8 mouse cellular contexts compared by ENCODE assay signal in genomic region chr11:20794196-20794912, GRCm38 (mm10). TPM values are rescaled to one million over a fixed set of nuclear protein-coding genes. Genes with fewer than 3 reads are reported as not detected.
DNase-seq lines count a peak whose midpoint lies in the region; ATAC-seq and TF ChIP-seq lines count a peak whose summit lies in the region.

No protein-coding gene starts in this region.

- ATAC-seq in G1E (ENCODE audit: extremely low read depth, insufficient number of reproducible peaks, low FRiP score, poor library complexity, severe bottlenecking), result no peak; the same call in 1 of the 2 replicates
- ATAC-seq in forebrain, postnatal 0 days, result peak; percentile 95
- ATAC-seq in lung, embryonic 15.5 days (ENCODE audit: borderline replicate concordance, extremely low read depth, low FRiP score, low TSS enrichment), result peak; percentile 91

- no peak overlapping the region for H3K9ac ChIP-seq in forebrain, postnatal 0 days
- H3K9ac ChIP-seq in lung, embryonic 15.5 days, result no peak overlapping the region

- no peak overlapping the region for H3K4me3 ChIP-seq in G1E (ENCODE audit: low read depth, low read length)
- H3K4me3 ChIP-seq in forebrain, postnatal 0 days (ENCODE audit: low read depth, low read length), result no peak overlapping the region
- no peak overlapping the region for H3K4me3 ChIP-seq in lung, embryonic 15.5 days

- DNase-seq in G1E (ENCODE audit: low spot score), result peak; percentile 22
- DNase-seq in cerebellum, adult 18-20 months, result peak; percentile 71 to 82
- peak; percentile 91 for DNase-seq in forebrain, postnatal 0 days
- peak; percentile 90 for DNase-seq in heart, postnatal 4 days
- peak; percentile 90 for DNase-seq in layer of hippocampus, adult 9-10 months (ENCODE audit: low spot score)
- peak; percentile 50 for DNase-seq in ovary, postnatal 10 days (ENCODE audit: low spot score)
- peak; percentile 75 for DNase-seq in thymus, postnatal 0 days (ENCODE audit: low spot score)

- no peak overlapping the region for H3K27ac ChIP-seq in forebrain, postnatal 0 days (ENCODE audit: low read depth, low read length)
- H3K27ac ChIP-seq in lung, embryonic 15.5 days, result no peak overlapping the region

- WGBS in forebrain, postnatal 0 days, result 35% methylated on average over 10 of the region's 10 CpGs
- 28% methylated on average over 10 of the region's 10 CpGs for WGBS in lung, embryonic 15.5 days

- TF ChIP-seq CTCF in G1E (IDR thresholded peaks at IDR 0.05; ENCODE audit: low read depth, low read length), result peak; percentile 64
- TF ChIP-seq CTCF in forebrain, postnatal 0 days (IDR thresholded peaks at IDR 0.05; ENCODE audit: low read depth), result peak; percentile 93

- no peak overlapping the region for H3K4me2 ChIP-seq in forebrain, postnatal 0 days (ENCODE audit: low read depth)
- peak overlapping the region; percentile 34; the same call in 1 of the 2 replicates for H3K4me2 ChIP-seq in lung, embryonic 15.5 days

- no peaks in the 10 kb centered on the region for H3K9me3 ChIP-seq in G1E (replicated peaks)
- H3K9me3 ChIP-seq in forebrain, postnatal 0 days (ENCODE audit: low read length), result no peaks in the 10 kb centered on the region
- no peaks in the 10 kb centered on the region for H3K9me3 ChIP-seq in lung, embryonic 15.5 days

- H3K4me1 ChIP-seq in G1E (ENCODE audit: insufficient read depth, low read depth, low read length), result no peaks in the 10 kb centered on the region
- no peaks in the 10 kb centered on the region for H3K4me1 ChIP-seq in forebrain, postnatal 0 days (ENCODE audit: insufficient read depth)
- H3K4me1 ChIP-seq in lung, embryonic 15.5 days, result peaks cover 7% of the 10 kb centered on the region

- H3K36me3 ChIP-seq in G1E (replicated peaks), result no peaks in the 10 kb centered on the region
- H3K36me3 ChIP-seq in forebrain, postnatal 0 days (ENCODE audit: insufficient read depth), result no peaks in the 10 kb centered on the region
- no peaks in the 10 kb centered on the region for H3K36me3 ChIP-seq in lung, embryonic 15.5 days

- H3K27me3 ChIP-seq in G1E (ENCODE audit: insufficient read depth, low read length), result peaks cover 13% of the 10 kb centered on the region
- no peaks in the 10 kb centered on the region for H3K27me3 ChIP-seq in forebrain, postnatal 0 days (ENCODE audit: insufficient read depth, low read length)
- H3K27me3 ChIP-seq in lung, embryonic 15.5 days, result no peaks in the 10 kb centered on the region

RNA-seq across cellular contexts. Expression of gene Lgalsl, which starts 36.5 kb away (rescaled TPM):
- total RNA-seq in G1E (2014; fragmentation: Nextera tagmentation) (not detected in 2 replicates), G1E (2017) (0.11 TPM in 1 of 2 replicates, not detected in the other)
- not detected in 2 replicates for polyA plus RNA-seq in G1E (2012)
- total RNA-seq in forebrain, postnatal 0 days (2014; rRNA removed), result 104 and 119 TPM in 2 replicates
- polyA plus RNA-seq in forebrain, postnatal 0 days (2015; fragmentation: Nextera tagmentation; extraction: Ambion mirVana), result 71.9 and 78.3 TPM in 2 replicates
- 10 to 100 TPM; 40.4 to 43.0 TPM for total RNA-seq in heart, postnatal 4 days (2021)
- 52.3 and 54.4 TPM in 2 replicates for polyA plus RNA-seq in lung, embryonic 15.5 days (2015; fragmentation: Nextera tagmentation; extraction: Ambion mirVana)
- 11.5 and 11.8 TPM in 2 replicates for polyA plus RNA-seq in thymus, postnatal 0 days (2015; fragmentation: Nextera tagmentation; extraction: Ambion mirVana)

RNA-seq across cellular contexts. Expression of gene Aftph, which starts 53.0 kb away (rescaled TPM):
- total RNA-seq in G1E (2014; fragmentation: Nextera tagmentation), result 86.3 and 103 TPM in 2 replicates
- total RNA-seq in G1E (2017), result 56.9 and 57.5 TPM in 2 replicates
- polyA plus RNA-seq in G1E (2012), result 8.8 and 9.0 TPM in 2 replicates
- 52.9 and 73.9 TPM in 2 replicates for total RNA-seq in forebrain, postnatal 0 days (2014; rRNA removed)
- polyA plus RNA-seq in forebrain, postnatal 0 days (2015; fragmentation: Nextera tagmentation; extraction: Ambion mirVana), result 17.3 and 24.2 TPM in 2 replicates
- total RNA-seq in heart, postnatal 4 days (2021), result 10 to 100 TPM; 18.7 to 22.5 TPM
- 18.4 and 19.7 TPM in 2 replicates for polyA plus RNA-seq in lung, embryonic 15.5 days (2015; fragmentation: Nextera tagmentation; extraction: Ambion mirVana)
- polyA plus RNA-seq in thymus, postnatal 0 days (2015; fragmentation: Nextera tagmentation; extraction: Ambion mirVana), result 36.5 and 41.9 TPM in 2 replicates

Comparison
In these comparisons a context has a peak if more than half of its experiments do, and no peak if none do; other contexts are left out.
1. DNase-seq: peak in every context shown above with its lines; median percentile 91 in forebrain, postnatal 0 days; 90 in heart, postnatal 4 days; 90 in layer of hippocampus, adult 9-10 months; 76 in cerebellum, adult 18-20 months; 75 in thymus, postnatal 0 days; 50 in ovary, postnatal 10 days; 22 in G1E.
2. RNA of gene Lgalsl, which starts 36.5 kb away (polyA plus RNA-seq): 71.9 to 78.3 TPM in forebrain, postnatal 0 days, 52.3 to 54.4 TPM in lung, embryonic 15.5 days and 11.5 to 11.8 TPM in thymus, postnatal 0 days; not detected in G1E; every median in the first group is over 10 times any median in the second.